Mouse (Mus musculus) NIH3T3 (cell line): ENCODE measurements around the gene Ankrd22.
"Not testable (repeated sequence)": the region's sequence is repeated elsewhere in the genome, so short reads cannot be mapped to it uniquely, and the experiment has no call there.

Experiments
- DNase-seq: peaks from one replicate; pipeline ENCODE4 v3.0.0-alpha.2; 2012; ENCODE audit warnings: low read depth

The Ankrd22 gene

DNA sequence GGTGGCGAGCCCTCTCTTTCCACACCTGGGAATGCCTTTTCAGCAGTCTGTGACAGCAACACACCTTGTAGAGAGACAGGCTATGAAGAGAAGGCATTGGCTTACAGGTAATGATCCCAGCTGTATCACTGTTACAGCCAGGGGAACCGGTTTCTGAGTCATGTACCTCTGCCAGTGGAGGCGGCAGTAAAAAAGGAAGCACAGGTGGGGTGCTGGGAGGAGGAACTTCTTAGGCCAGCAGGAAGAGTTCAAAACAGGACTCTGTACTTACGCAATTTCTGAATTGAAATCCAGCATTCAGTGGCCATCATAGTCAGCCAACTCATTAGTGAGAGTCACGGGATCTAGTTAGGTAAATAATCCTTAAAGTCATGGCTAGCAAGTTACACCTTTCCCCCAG lies at the start of gene Ankrd22:
Gene Ankrd22, minus strand, starts transcription at position 163 of the 400 bp plus-strand sequence.
- no peak for DNase-seq

DNA sequence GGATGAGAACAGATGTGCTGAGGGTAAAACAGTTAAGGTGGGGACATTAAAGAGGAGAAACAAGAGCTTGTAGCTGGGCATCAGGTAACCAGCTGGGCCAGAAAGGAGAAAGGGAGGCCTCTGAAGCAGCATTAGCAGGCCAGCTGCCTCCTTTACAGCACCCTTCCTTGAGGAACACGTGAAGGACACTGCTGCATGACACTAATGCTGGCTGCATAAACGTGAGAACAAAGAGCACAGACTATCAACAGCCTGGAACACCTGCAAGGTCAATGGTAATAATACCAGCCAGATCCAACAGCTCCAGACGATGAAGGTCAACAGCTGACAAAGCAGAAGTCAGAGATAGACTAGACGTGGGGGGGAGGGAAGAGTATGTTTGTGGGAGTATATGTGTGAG lies 48.3 kb upstream of the Ankrd22 start:
- no peak for DNase-seq

DNA sequence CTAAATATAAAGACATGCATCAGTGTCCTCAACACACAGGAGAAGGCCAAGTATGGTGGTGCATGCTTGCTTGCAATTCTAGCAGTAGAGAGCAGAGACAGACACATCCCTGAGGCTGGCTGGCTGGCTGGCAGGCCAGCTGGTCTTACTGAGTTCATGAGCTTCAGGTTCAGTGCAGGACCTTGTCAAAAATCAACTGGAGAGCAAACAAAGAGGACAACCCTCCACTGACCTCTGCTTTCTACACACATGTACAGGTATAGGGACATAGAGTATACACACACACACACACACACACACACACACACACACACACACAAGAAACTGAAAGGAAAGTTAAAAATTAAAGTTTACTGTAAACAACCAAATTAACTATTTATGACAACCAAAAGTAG lies 47.4 kb upstream of the Ankrd22 start:
- no peak for DNase-seq

DNA sequence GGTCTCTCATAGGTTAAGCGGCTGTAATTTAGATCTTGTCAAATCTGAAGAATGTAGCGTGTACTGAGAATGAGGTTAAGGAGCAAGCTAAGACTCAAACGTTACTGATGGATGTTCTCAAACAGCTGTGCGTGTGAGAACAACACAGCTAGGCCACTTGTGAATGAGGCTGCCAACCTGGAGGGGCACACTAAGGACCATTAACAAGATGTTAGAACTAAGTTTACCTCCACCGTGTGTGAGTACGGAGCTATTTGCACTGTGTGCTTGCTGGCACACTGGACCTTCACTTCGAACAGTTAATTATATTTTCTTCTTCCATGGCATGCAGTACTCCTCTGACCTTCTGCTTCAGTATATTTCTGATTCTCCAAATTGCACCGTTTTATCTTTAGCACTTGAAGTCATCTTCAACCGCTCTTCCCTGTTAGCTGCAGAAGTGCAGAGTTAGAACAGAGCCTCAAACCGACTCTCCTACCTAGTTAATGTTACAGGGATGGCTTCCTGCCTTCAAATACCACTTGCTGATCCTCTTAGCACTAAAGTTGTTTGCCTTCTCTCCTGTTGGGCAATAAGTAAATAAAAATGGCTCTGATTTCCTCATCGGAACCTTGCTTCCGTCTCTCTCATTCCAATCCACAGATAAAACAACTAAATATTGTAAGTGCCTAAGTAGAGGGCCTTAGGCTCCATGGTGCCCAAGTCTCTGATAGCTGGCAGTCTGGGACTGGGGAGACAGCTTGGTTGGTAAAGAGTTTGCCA lies 46.8 kb upstream of the Ankrd22 start:
- no peak for DNase-seq

DNA sequence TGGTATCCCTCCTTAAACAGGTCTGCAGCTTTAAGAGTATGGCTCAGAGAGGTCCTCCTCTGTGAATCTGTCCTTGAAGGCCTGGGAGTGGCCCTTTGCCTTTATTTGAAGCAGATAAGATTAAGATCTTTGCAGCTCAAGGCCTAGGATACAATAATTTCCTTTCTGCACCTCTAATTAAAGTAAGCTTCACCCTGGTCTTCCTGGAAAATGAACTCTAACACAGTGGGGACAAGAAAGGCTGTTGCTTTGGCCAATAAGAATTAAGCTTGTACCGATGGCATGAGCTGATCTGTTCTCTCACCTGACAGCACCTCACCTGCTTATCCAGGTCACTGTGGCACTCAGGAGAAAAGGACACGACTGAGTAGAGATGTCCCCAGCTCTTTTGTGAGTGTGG lies 45.0 kb upstream of the Ankrd22 start:
- DNase-seq, result no peak

DNA sequence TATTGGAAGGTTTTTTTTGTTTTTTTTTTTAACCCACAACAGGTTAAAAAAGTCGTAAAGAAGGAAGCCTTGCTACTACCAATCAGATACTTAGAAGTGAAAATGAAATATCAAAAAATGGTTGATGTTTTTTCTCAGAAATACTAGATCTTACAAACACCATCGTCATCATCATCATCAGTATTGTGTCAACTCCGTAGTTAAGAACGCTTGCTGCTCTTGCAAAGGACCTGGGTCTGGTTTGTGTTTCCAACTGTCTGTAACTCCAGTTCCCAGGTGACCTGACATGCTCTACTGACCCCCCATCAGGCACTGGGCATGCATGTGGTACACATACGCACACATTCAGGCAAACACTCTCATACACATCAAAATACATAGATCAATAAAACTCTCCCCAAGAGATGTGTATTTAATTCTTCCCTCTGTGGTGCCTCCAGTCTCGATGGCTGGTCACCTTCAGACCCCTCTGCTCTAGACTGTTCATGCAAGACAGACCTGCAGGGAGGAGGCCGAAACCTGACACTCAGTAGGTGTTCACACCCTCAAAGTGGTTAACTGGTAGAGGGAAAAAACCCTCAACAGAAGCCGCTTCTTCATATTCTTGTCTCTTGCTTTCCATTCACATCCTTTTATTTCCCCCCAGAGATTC lies 44.2 kb upstream of the Ankrd22 start:
- DNase-seq, result no peak

DNA sequence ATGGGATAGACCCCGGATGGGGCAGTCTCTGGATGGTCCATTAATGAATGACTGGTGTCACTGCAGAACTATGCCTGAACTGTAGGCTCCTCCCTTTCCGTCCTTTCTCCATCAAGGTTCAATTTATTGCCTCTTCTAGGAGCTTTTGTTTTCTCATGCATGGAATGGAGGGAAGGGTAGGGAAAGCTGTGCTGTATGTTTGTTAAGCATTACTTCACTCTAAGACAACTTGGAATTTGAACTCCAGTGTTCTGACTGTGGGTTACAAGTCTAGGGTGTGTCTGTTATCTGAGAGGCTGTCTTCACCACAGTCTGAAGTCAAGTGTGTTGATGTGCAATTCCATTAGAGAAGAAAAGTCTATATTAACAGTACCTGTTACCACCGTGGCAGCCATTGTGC lies 43.2 kb upstream of the Ankrd22 start:
- DNase-seq, result no peak

DNA sequence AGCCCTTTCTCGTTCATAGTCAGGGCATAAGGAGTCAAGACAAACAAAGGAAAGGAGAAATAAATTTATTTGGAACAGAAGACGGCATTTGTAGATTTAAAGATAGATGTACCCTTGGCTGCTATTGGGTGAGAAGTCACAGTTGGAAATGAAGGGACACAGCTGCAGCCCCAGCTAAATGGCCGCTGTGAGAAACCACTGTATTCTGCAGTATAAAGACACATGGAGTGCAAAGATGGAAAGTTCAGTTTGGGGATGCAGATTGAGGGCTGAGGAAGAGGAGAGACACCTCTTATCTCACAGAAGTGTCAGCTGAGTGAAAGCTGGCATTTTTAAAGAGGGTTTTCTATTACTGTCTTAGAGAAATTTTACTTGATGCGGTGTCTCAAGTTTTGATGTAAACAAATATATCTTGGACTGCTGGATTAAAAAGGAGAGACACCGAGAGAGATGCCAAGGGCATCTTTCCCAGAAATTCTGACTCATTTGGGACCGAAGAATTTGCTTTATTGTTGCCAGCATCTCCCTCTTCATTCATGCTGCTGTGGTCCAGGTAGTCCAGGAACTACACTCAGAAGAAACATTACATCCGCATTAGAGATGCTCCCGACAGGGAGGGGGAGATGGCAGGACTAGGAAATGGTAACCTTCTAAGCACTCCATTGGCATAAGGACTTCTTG lies 41.0 kb upstream of the Ankrd22 start:
- peak; percentile 92 for DNase-seq

DNA sequence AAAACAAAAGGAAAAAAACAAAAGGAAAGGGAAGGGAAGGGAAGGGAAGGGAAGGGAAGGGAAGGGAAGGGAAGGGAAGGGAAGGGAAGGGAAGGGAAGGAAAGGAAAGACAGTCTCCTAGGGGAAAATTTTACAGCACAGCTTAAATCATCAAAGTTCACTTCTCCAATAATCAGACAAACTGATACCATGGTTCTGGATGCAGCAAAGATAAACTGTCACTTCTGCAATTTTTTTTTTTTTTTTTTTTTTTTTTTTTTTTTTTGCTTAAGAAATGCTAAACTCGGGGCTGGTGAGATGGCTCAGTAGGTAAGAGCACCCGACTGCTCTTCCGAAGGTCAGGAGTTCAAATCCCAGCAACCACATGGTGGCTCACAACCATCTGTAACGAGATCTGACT lies 40.3 kb upstream of the Ankrd22 start:
- not testable (repeated sequence) for DNase-seq

DNA sequence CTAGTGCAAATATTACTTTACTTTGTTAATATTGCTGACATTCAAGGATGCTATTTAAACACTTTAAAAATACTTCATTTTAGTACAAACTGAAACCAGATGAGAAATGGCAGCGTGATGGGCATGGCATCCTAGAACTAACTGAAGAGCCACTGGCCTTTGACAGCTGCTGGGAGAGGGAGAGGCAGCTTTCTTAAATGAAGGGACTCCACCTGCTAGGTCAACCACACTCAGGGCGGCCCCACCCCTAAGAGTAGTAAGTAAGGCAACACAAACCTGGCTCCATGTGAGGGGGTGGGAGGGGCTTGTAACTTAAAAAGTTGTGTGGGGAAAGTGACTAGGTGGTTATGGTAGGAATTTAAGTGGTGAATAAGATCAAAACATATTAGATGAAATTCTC lies 36.8 kb upstream of the Ankrd22 start:
- DNase-seq, result no peak

DNA sequence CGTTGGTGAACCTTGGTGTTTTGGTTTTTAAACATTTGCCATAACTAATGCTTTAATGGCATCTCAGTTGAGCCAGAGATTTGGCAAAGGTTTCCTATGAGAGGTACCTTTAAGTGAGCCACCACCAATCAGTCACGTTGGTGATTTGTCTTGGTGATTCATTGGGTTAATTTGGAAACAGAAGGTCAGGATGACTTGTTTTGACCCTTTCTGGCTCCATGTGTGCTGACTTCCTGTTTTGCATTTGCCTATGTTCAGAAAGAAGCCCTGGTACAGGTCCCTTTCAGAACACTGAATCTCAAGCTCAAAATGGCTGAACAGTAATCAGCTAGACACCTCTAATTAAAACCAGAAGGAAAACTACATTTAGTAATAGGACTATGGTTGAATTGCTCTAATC lies 33.6 kb upstream of the Ankrd22 start:
- DNase-seq, result no peak

DNA sequence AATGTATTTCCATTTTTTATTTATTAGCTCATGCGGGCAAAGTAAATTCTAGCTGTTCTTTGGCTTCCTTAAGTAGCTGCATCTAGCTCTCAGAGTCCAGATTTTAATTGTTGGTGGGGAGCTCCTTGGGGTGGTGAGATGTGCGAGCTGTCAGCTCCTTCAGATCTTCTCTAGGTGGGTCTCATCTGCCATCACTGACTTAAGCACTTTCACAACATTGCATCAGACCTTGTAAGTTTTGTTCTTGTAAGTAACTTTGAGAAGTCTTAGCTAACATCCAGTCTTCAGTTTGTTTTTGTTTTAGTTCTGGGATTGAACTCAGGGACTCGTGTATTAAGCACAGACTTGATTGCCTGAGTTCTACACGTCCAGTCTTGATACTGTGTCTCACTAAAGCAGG lies 33.0 kb upstream of the Ankrd22 start:
- peak; percentile 62 for DNase-seq

DNA sequence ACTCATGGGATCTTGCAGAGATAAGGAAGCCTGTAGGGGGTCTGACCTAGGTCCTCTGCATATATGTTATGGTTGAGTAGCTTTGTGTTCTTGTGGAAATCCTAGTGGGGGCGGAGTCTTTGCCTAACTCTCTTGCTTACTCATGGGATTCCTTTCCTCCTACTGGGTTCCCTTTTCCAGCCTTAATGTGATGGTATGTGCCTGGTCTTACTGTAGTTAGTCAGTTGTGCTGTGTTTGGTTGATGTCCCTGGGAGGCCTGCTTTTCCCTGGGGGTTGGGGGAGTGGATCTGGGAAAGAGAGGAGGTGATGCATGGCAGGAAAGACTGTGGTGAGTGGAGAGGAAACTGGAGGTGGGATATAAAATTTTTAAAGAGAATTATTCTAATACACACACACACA lies 32.2 kb upstream of the Ankrd22 start:
- DNase-seq, result peak; percentile 80

DNA sequence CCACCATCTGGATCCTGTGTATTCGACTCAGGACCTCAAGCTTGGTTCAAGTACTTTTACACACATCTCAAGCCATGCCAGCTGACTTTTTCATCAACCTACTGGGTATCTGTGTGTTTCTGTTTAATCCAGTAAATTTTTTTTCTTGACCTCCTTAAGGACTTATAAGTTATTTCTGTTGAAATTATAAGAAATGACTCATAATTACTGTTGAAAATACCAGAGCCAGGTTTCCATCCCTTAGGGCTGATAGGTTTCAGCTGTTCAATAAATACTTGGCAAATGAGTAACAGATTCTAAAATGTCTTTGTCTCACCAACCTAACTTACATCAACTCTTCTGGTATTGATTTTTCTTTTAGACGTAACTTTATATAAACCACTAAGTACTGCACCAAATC lies 29.2 kb upstream of the Ankrd22 start:
- DNase-seq, result peak; percentile 85

DNA sequence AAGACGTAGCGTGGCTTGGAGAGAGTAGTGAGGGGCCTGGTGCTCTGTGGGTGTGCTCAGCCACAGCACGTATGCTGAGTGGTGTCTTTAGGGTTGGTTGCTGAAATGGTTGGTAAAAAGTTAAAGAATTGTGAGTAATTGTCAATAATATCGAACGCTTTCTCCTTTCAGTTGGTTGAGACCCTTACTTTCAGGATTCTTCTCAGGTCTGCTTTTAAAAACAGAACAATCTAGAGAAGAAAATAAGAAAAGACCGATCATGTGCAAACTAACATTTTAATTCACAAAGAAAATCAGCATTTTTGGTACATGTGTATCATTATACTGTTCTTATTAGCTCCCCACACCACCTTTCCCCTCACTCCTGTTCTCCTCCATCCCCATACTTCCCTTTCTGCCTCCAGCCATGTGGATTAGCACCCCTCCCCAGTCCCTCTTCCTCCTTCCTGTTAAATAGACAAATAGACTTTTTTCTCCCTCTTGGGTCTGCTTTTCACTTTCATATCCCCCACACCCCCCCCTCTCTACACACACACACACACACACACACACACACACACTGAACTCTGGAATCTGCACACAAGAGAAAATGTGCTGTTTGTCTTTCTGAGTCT lies 28.4 kb upstream of the Ankrd22 start:
- no peak for DNase-seq

DNA sequence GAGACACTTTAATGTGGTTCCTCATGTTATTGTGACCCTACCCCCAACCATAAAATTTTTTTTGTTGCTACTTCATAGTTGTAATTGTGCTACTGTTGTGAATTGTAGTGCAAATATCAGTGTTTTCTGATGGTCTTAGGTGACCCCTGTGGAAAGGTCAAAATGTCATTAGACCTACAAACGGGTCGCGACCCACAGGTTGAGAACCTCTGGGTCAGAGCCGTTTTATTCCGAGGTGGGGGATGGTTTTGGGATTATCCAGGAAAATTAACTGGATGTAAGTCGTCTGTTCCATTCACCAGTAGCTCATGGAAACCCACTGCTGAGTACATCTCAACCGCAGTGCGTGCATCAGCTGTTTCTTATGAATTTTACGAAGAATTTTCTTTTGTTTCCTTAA lies 27.8 kb upstream of the Ankrd22 start:
- DNase-seq, result no peak

DNA sequence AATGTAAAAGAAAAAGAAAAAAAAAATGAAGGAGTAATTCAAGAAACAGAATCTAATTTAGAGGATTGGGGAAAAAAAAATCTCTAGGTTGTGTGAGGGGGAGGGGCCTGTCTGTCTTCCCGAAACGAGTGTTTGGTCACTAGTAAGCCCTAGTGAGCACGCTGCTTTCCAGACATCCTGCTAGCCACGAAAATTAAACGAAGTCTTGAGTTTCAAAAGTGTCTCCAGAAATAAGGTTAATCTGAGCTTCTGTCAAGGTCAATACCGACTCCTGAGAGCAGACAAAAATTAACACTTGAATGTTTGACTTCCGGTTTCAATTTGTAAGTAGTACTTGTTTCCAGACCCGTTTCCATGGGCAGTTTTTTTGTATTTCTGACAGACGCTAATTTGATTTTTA lies 27.3 kb upstream of the Ankrd22 start:
- peak; percentile 66 for DNase-seq

DNA sequence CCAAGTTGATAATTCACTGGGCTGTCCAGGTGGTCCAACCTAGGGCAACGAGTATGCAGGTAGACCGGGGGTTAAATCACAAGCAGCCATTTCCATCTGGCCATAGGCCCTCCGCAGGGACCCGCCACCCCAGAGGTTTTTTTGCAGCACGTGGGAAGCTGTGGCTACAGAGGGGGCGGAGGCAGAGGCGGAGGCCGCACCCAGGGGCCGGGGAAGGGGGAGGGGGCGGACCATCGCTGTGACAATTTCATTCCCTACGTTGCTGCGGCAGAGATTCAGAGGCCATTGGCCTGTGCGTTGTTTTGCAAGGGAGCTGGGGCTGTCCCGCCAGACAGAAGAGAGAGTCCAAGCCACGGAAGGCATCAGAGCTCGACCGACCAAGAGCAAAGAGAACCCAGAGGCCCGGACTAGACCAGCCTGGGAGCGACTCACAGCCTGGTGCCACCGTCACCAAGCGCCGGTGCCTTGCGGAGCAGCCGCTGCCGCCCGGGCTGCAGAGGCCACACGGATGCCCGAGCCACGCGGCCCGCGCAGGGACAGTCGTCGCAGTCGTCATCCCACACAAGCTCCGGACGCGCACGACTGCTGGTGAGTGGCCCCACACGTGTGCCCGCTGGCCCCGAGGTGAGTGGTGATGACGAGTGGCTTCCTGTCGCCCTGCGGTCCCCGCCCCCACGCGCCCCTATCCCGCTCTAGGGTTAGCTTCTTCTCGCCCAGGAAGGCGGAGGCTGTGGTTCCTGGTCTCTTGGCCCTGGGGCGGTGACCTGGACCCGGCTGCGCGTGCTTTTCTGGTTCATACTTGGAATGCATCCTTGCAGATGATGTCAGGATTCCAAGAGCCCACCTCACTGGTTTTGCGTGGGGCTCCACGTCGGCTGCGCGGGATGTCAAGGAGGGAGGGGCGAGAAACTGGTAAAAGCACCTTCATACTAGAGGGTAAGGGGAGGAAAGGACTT lies 26.4 kb upstream of the Ankrd22 start, which contains the start of gene Stambpl1:
Gene Stambpl1, plus strand, starts transcription at position 222 of the 956 bp plus-strand sequence.
- DNase-seq, result peak; percentile 80

DNA sequence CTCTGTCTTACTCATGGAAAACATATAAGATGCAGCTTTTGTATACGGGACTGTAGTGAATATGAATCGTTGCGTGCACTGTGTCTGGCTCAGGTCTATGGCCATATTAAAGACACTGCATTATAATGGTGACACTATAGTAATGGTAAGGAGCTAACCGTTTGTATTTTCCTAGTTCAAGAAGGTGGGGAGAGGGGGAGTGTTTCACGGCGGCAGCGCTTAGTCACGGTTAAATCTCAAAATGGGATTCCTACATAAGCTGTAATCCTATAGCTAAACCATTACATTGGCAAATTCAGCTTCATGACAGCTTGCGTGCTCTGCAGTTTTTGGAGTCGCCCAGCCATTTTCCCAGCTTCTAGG lies 25.8 kb upstream of the Ankrd22 start:
- no peak for DNase-seq

DNA sequence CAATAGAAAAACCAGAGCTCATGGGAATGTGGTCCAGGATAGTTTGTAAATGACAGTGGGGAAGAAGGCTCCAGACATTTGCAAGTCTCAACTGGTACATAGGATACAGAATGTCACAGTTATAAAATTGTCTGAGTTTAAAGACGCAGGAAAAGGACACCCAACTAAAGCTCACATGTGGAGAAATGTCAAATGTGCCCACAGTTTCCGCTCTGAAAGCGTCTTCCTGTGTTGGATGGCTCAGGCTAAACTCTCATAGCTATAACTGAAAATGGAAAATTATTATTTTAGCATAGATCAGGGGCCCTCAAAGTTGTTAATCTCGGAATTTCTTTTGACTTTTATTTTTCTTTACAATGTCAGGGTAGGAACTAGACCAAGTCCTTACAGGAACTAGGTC lies 21.0 kb upstream of the Ankrd22 start:
- DNase-seq, result no peak

DNA sequence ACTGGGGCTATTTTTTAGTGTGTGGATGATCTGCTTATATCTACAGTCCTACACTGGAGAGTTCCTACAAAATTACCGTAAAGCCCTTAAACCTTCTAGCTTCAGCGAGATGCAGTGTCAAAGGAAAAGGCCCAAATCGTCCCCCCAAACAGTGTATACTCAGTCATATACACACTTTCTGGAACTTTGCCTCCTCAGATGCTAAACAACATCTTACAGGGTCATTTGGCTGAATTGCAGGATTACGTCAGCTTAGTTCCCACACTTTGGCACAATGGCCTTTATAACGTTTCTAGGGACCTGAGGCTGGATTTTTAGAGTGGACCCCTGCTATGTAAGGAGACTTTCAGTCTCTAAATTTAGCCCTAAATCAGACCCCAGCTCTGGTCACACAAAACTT lies 16.6 kb upstream of the Ankrd22 start:
- no peak for DNase-seq

DNA sequence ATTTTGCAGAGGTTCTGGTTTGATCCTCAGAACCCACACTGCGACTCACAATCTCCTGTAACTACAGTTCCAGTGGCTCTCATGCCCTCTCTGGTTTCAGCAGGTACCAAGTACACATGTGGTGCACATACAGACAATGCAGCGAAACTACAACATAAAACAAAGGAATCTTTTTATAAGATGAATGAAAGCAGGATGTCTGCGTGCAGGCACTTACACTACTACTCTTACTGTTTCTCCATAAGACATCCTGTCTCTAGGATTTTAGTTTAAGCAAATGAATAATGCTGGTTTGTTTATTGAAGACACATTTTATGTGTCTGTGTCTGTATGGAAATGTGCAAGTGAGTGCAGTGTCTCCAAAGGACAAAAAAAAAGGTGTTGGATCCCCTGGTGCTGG lies 15.4 kb upstream of the Ankrd22 start:
- no peak for DNase-seq
